Mouse (Mus musculus): ENCODE data around the gene Tcf12. TPM values are rescaled to one million over a fixed set of nuclear protein-coding genes. Genes with fewer than 3 reads are reported as not detected.

Gene Tcf12
- total and polyA plus RNA-seq, 2 experiments: 18.4 to 19.2 TPM

DNA sequence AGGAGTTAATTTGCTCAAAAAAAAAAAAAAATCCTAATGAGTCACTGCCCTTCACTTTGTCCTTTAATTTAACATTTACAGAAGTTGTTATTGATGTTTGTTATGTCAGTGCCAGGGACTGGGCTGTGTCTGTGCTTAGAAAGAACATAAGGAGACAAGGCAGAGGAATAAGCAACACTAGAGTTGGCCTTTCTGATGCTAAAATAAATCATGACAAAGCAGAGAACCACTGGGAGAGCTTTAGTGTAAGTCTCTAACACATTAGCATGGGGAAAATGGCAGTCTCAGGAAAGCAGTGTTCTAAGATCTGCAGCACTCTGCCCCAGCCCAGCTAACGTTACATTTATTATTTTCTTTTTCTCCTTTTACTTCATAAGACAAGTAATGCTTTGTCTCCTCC, 121.3 kb downstream of the Tcf12 start:
- no peak overlapping the region for H3K4me3 ChIP-seq (ENCODE audit: insufficient read depth, low read depth, low read length)
- TF ChIP-seq POLR2A (IDR thresholded peaks at IDR 0.05; ENCODE audit: extremely low read depth, insufficient read depth, low read length): no peak
- no peak for TF ChIP-seq CTCF (IDR thresholded peaks at IDR 0.05; ENCODE audit: low read depth, low read length)
- no peaks in the 10 kb centered on the region for H3K36me3 ChIP-seq (ENCODE audit: control insufficient read depth, insufficient read depth, low read length)
- no peak for DNase-seq (ENCODE audit: extremely low read depth, low read depth, low spot score)
- H3K79me2 ChIP-seq (ENCODE audit: control insufficient read depth, insufficient read depth, low read length): no peaks in the 10 kb centered on the region; the same call in 1 of the 2 replicates
- no peaks in the 10 kb centered on the region for H3K27me3 ChIP-seq (ENCODE audit: control insufficient read depth, insufficient read depth, low read length)
- WGBS: 94% methylated on average over 1 of the region's 1 CpGs
- no peak overlapping the region for H3K9ac ChIP-seq (ENCODE audit: low read depth, low read length)
- H3K27ac ChIP-seq (replicated peaks; ENCODE audit: insufficient read depth, low read depth, low read length): no peak overlapping the region
- H3K4me1 ChIP-seq (ENCODE audit: control insufficient read depth, insufficient read depth, low read length): peaks cover 6% of the 10 kb centered on the region

GRCm38 (mm10) chr9:71989663-71990062, 122.0 kb downstream of the Tcf12 start:
- H3K27ac ChIP-seq (replicated peaks; ENCODE audit: insufficient read depth, low read depth, low read length): no peak overlapping the region
- H3K4me1 ChIP-seq (ENCODE audit: control insufficient read depth, insufficient read depth, low read length): peaks cover 6% of the 10 kb centered on the region
- no peaks in the 10 kb centered on the region for H3K36me3 ChIP-seq (ENCODE audit: control insufficient read depth, insufficient read depth, low read length)
- no peak overlapping the region for H3K9ac ChIP-seq (ENCODE audit: low read depth, low read length)
- TF ChIP-seq CTCF (IDR thresholded peaks at IDR 0.05; ENCODE audit: low read depth, low read length): no peak
- TF ChIP-seq POLR2A (IDR thresholded peaks at IDR 0.05; ENCODE audit: extremely low read depth, insufficient read depth, low read length): no peak
- no peaks in the 10 kb centered on the region; the same call in 1 of the 2 replicates for H3K79me2 ChIP-seq (ENCODE audit: control insufficient read depth, insufficient read depth, low read length)
- no peak for DNase-seq (ENCODE audit: extremely low read depth, low read depth, low spot score)
- no peak overlapping the region for H3K4me3 ChIP-seq (ENCODE audit: insufficient read depth, low read depth, low read length)
- no peaks in the 10 kb centered on the region for H3K27me3 ChIP-seq (ENCODE audit: control insufficient read depth, insufficient read depth, low read length)
- 28% methylated on average over 1 of the region's 1 CpGs for WGBS

DNA sequence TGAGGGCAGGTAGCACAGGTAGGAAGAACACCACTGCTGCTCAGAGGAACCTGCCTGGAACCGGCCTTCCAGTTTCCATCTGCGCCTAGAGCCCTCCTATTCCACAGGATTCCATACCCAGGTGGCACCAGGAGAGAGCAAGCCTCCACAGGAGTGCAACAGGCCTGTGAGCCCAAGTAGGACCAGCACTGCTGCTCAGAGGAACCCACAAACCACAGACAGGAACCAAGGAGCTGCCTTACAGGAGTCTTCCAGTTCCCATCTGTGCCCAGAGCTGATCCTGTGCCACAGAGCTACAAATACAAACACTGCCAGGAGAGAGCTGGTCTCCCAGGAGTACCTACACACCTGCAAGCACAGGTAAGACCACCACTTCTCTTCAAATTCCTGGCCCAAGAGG, 125.0 kb downstream of the Tcf12 start:
- TF ChIP-seq POLR2A (IDR thresholded peaks at IDR 0.05; ENCODE audit: extremely low read depth, insufficient read depth, low read length) (no peak), CTCF (IDR thresholded peaks at IDR 0.05; ENCODE audit: low read depth, low read length) (no peak)
- peaks cover 6% of the 10 kb centered on the region for H3K4me1 ChIP-seq (ENCODE audit: control insufficient read depth, insufficient read depth, low read length)

GRCm38 (mm10) chr9:71982826-71983225, 128.8 kb downstream of the Tcf12 start:
- H3K27ac ChIP-seq (replicated peaks; ENCODE audit: insufficient read depth, low read depth, low read length): no peak overlapping the region
- peaks cover 1% of the 10 kb centered on the region; the same call in 1 of the 2 replicates for H3K4me1 ChIP-seq (ENCODE audit: control insufficient read depth, insufficient read depth, low read length)
- H3K79me2 ChIP-seq (ENCODE audit: control insufficient read depth, insufficient read depth, low read length): no peaks in the 10 kb centered on the region; the same call in 1 of the 2 replicates
- no peak overlapping the region for H3K9ac ChIP-seq (ENCODE audit: low read depth, low read length)
- H3K27me3 ChIP-seq (ENCODE audit: control insufficient read depth, insufficient read depth, low read length): no peaks in the 10 kb centered on the region
- H3K36me3 ChIP-seq (ENCODE audit: control insufficient read depth, insufficient read depth, low read length): no peaks in the 10 kb centered on the region
- TF ChIP-seq POLR2A (IDR thresholded peaks at IDR 0.05; ENCODE audit: extremely low read depth, insufficient read depth, low read length) (no peak), CTCF (IDR thresholded peaks at IDR 0.05; ENCODE audit: low read depth, low read length) (no peak)
- no peak overlapping the region for H3K4me3 ChIP-seq (ENCODE audit: insufficient read depth, low read depth, low read length)
- DNase-seq (ENCODE audit: extremely low read depth, low read depth, low spot score): no peak
- 100% methylated on average over 1 of the region's 1 CpGs for WGBS

More for the DNA sequence above, 125.0 kb downstream of the Tcf12 start:
- no peak overlapping the region for H3K4me3 ChIP-seq (ENCODE audit: insufficient read depth, low read depth, low read length)
- 100% methylated on average over 2 of the region's 2 CpGs for WGBS
- no peaks in the 10 kb centered on the region for H3K27me3 ChIP-seq (ENCODE audit: control insufficient read depth, insufficient read depth, low read length)
- no peak overlapping the region for H3K27ac ChIP-seq (replicated peaks; ENCODE audit: insufficient read depth, low read depth, low read length)
- no peak overlapping the region for H3K9ac ChIP-seq (ENCODE audit: low read depth, low read length)
- no peaks in the 10 kb centered on the region; the same call in 1 of the 2 replicates for H3K79me2 ChIP-seq (ENCODE audit: control insufficient read depth, insufficient read depth, low read length)
- DNase-seq (ENCODE audit: extremely low read depth, low read depth, low spot score): no peak
- H3K36me3 ChIP-seq (ENCODE audit: control insufficient read depth, insufficient read depth, low read length): no peaks in the 10 kb centered on the region

DNA sequence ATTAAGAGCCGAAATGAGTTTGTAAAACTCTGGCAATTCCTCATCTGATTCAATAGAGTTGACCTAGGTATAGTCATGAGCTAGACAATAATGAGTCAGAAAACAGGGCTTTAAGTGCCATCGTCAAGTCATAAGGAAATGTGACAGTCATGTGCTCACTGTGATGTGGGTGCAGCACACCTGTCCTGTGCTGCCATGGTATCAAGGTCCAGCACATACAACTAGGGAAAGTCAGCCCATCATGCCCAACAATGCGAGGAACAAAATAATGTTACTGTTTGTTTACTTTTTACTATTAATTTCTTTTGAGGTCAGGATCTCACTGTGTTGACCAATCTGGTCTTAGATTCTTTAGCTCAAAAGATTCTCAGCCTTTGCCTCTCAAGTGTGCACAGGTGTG, 130.6 kb downstream of the Tcf12 start:
- Histone ChIP-seq H3K27ac (replicated peaks; ENCODE audit: insufficient read depth, low read depth, low read length) (no peak overlapping the region), H3K36me3 (ENCODE audit: control insufficient read depth, insufficient read depth, low read length) (no peaks in the 10 kb centered on the region), H3K9ac (ENCODE audit: low read depth, low read length) (no peak overlapping the region), H3K79me2 (ENCODE audit: control insufficient read depth, insufficient read depth, low read length) (no peaks in the 10 kb centered on the region; the same call in 1 of the 2 replicates), H3K4me3 (ENCODE audit: insufficient read depth, low read depth, low read length) (no peak overlapping the region), H3K27me3 (ENCODE audit: control insufficient read depth, insufficient read depth, low read length) (no peaks in the 10 kb centered on the region), H3K4me1 (ENCODE audit: control insufficient read depth, insufficient read depth, low read length) (peaks cover 2% of the 10 kb centered on the region; the same call in 1 of the 2 replicates)
- WGBS: 95% methylated on average over 3 of the region's 3 CpGs
- no peak for DNase-seq (ENCODE audit: extremely low read depth, low read depth, low spot score)
- no peak for TF ChIP-seq CTCF (IDR thresholded peaks at IDR 0.05; ENCODE audit: low read depth, low read length)
- no peak for TF ChIP-seq POLR2A (IDR thresholded peaks at IDR 0.05; ENCODE audit: extremely low read depth, insufficient read depth, low read length)

DNA sequence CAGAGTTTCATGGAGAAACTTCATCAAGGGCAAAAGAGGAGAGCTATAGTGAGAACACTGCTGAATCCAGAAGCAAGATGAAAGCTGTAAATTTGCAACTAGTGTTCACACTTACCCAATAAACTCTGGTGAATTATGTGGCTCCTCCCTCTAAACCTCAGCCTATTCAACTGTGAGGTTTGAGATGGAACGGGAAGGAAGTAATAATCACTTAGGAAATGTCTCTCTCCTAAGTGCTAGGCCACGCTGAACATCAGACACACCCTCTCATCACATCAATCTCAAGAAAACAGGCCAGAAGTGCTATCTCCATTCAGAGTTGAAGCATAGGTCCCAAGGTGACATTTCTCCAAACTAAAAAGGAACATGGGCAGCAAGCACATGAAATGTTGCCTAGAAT, 131.1 kb downstream of the Tcf12 start:
- no peaks in the 10 kb centered on the region for H3K36me3 ChIP-seq (ENCODE audit: control insufficient read depth, insufficient read depth, low read length)
- no peak overlapping the region for H3K9ac ChIP-seq (ENCODE audit: low read depth, low read length)

More for the DNA sequence above, 131.1 kb downstream of the Tcf12 start:
- no peak for TF ChIP-seq POLR2A (IDR thresholded peaks at IDR 0.05; ENCODE audit: extremely low read depth, insufficient read depth, low read length)
- no peak for TF ChIP-seq CTCF (IDR thresholded peaks at IDR 0.05; ENCODE audit: low read depth, low read length)
- Histone ChIP-seq H3K4me3 (ENCODE audit: insufficient read depth, low read depth, low read length) (no peak overlapping the region), H3K27ac (replicated peaks; ENCODE audit: insufficient read depth, low read depth, low read length) (no peak overlapping the region), H3K27me3 (ENCODE audit: control insufficient read depth, insufficient read depth, low read length) (no peaks in the 10 kb centered on the region), H3K4me1 (ENCODE audit: control insufficient read depth, insufficient read depth, low read length) (peaks cover 2% of the 10 kb centered on the region; the same call in 1 of the 2 replicates), H3K79me2 (ENCODE audit: control insufficient read depth, insufficient read depth, low read length) (no peaks in the 10 kb centered on the region; the same call in 1 of the 2 replicates)
- 81% methylated on average over 2 of the region's 2 CpGs for WGBS
- no peak for DNase-seq (ENCODE audit: extremely low read depth, low read depth, low spot score)
